Mouse (Mus musculus) stomach, postnatal 0 days (tissue): ENCODE data around the gene Homer2. TPM values are rescaled to one million over a fixed set of nuclear protein-coding genes. Genes with fewer than 3 reads are reported as not detected.

Experiments used
- ATAC-seq: fragments of 200-750 bp; cut with Nextera tagmentation; 2 replicates; pipeline ENCODE4 v1.8.0; 2017; ENCODE audit not compliant: low FRiP score, low TSS enrichment
- DNase-seq: peaks from one replicate; pipeline ENCODE4 v3.0.0-alpha.2; 2016; ENCODE audit warnings: low spot score
- H3K27ac ChIP-seq: fragments of 300-500 bp; sonication (generic); replicated peaks from 2 replicates; pipeline ENCODE4 v1.5.1; 2014; ENCODE audit warnings: mild to moderate bottlenecking, control low read depth
- H3K27me3 ChIP-seq: fragments of 300-500 bp; sonication (generic); 2 replicates; pipeline ENCODE4 v1.6.1; 2014; ENCODE audit warnings: low read length; ENCODE audit not compliant: control insufficient read depth, insufficient read depth
- H3K36me3 ChIP-seq: fragments of 300-500 bp; sonication (generic); 2 replicates; pipeline ENCODE4 v1.6.1; 2014; ENCODE audit warnings: low read length, mixed read lengths; ENCODE audit not compliant: control insufficient read depth, insufficient read depth
- H3K4me1 ChIP-seq: fragments of 300-500 bp; sonication (generic); replicated peaks from 2 replicates; pipeline ENCODE4 v1.6.1; 2014; ENCODE audit warnings: antibody characterized with exemption; ENCODE audit not compliant: control insufficient read depth, insufficient read depth
- H3K4me2 ChIP-seq: fragments of 300-500 bp; sonication (generic); replicated peaks from 2 replicates; pipeline ENCODE4 v1.6.1; 2014; ENCODE audit warnings: low read depth, mild to moderate bottlenecking, control low read depth, moderate library complexity
- H3K4me3 ChIP-seq: fragments of 300-500 bp; sonication (generic); 2 replicates; pipeline ENCODE4 v1.5.1; 2014; ENCODE audit warnings: low read depth, low read length, control low read depth
- H3K9ac ChIP-seq: fragments of 300-500 bp; sonication (generic); 2 replicates; pipeline ENCODE4 v1.6.1; 2014; ENCODE audit warnings: mild to moderate bottlenecking, low read length, control low read depth, mixed read lengths
- H3K9me3 ChIP-seq: fragments of 300-500 bp; sonication (generic); 2 replicates; pipeline ENCODE4 v1.6.1; 2016; ENCODE audit warnings: low read length; ENCODE audit not compliant: control insufficient read depth
- CTCF ChIP-seq: IDR thresholded peaks from 2 replicates; pipeline ENCODE4 v1.5.1; 2016; ENCODE audit warnings: antibody characterized with exemption, low read depth, mild to moderate bottlenecking, moderate library complexity
- EP300 ChIP-seq: optimal IDR thresholded peaks from 2 replicates; pipeline ENCODE3; 2016; ENCODE audit warnings: antibody characterized with exemption
- WGBS: fragments of 180-500 bp; shearing (Covaris S2); extraction: QIAGEN DNeasy Blood & Tissue Kit; methylation state at CpG from one replicate; pipeline ENCODE4 v1.1.7; 2014; 5-methylcytosine and 5-hydroxymethylcytosine counted together
- polyA plus RNA-seq: library from polyadenylated mRNA; unstranded; fragments of >200 nt; fragmentation: Nextera tagmentation; extraction: Ambion mirVana; gene quantifications from 2 replicates; pipeline ENCODE4 v1.2.1, GENCODE M21; 2015

Gene Homer2
- polyA plus RNA-seq, 1 experiment from 2014 or later = 47.4 TPM

GRCm38 (mm10) chr7:81735300-81736048, 28.1 kb upstream of the Homer2 start:
- ATAC-seq = peak; percentile 76
- Histone ChIP-seq H3K4me2 (no peak overlapping the region), H3K4me1 (no peaks in the 10 kb centered on the region), H3K27ac (no peak overlapping the region), H3K27me3 (no peaks in the 10 kb centered on the region), H3K36me3 (no peaks in the 10 kb centered on the region), H3K9ac (no peak overlapping the region), H3K9me3 (no peaks in the 10 kb centered on the region), H3K4me3 (no peak overlapping the region)
- 52% methylated on average over 9 of the region's 9 CpGs for WGBS
- TF ChIP-seq EP300 = no peak
- no peak for TF ChIP-seq CTCF
- DNase-seq = peak; percentile 42

GRCm38 (mm10) chr7:81732183-81733089, 25.1 kb upstream of the Homer2 start:
- no peaks in the 10 kb centered on the region for H3K9me3 ChIP-seq
- ATAC-seq (no peak), DNase-seq (no peak)
- 81% methylated on average over 12 of the region's 12 CpGs for WGBS
- H3K9ac ChIP-seq = no peak overlapping the region
- H3K27me3 ChIP-seq = no peaks in the 10 kb centered on the region
- TF ChIP-seq EP300 (no peak), CTCF (no peak)
- H3K4me3 ChIP-seq = no peak overlapping the region
- no peaks in the 10 kb centered on the region for H3K36me3 ChIP-seq
- H3K27ac ChIP-seq = no peak overlapping the region
- no peaks in the 10 kb centered on the region for H3K4me1 ChIP-seq
- no peak overlapping the region for H3K4me2 ChIP-seq

- Histone ChIP-seq H3K4me2 (no peak overlapping the region), H3K9ac (no peak overlapping the region), H3K27me3 (no peaks in the 10 kb centered on the region), H3K27ac (no peak overlapping the region), H3K36me3 (no peaks in the 10 kb centered on the region), H3K9me3 (no peaks in the 10 kb centered on the region), H3K4me3 (no peak overlapping the region), H3K4me1 (no peaks in the 10 kb centered on the region)
- WGBS = 73% methylated on average over 6 of the region's 6 CpGs
- no peak for DNase-seq
- no peak for TF ChIP-seq CTCF
- TF ChIP-seq EP300 = no peak
- no peak for ATAC-seq
These were observed 23.9 kb upstream of the Homer2 start for GRCm38 (mm10) chr7:81731181-81731651.

GRCm38 (mm10) chr7:81729787-81730186, 22.5 kb upstream of the Homer2 start:
- H3K4me2 ChIP-seq = no peak overlapping the region; the same call in 1 of the 2 replicates
- no peaks in the 10 kb centered on the region for H3K4me1 ChIP-seq
- ATAC-seq (0 out of 2 replicates have a peak, but pooled peaks have one; percentile 35), DNase-seq (peak; percentile 27)
- TF ChIP-seq CTCF = no peak
- no peak for TF ChIP-seq EP300
- no peaks in the 10 kb centered on the region for H3K36me3 ChIP-seq
- H3K9me3 ChIP-seq = no peaks in the 10 kb centered on the region
- H3K27me3 ChIP-seq = no peaks in the 10 kb centered on the region
- 66% methylated on average over 9 of the region's 9 CpGs for WGBS
- no peak overlapping the region for H3K27ac ChIP-seq
- H3K4me3 ChIP-seq = no peak overlapping the region
- H3K9ac ChIP-seq = no peak overlapping the region

GRCm38 (mm10) chr7:81727716-81728115, 20.4 kb upstream of the Homer2 start:
- Histone ChIP-seq H3K4me3 (no peak overlapping the region), H3K27me3 (no peaks in the 10 kb centered on the region), H3K9ac (no peak overlapping the region), H3K27ac (no peak overlapping the region), H3K4me1 (no peaks in the 10 kb centered on the region), H3K4me2 (no peak overlapping the region), H3K9me3 (no peaks in the 10 kb centered on the region), H3K36me3 (no peaks in the 10 kb centered on the region)
- DNase-seq = no peak
- 54% methylated on average over 9 of the region's 9 CpGs for WGBS
- TF ChIP-seq CTCF = no peak
- TF ChIP-seq EP300 = no peak
- no peak for ATAC-seq

GRCm38 (mm10) chr7:81726728-81727005, 19.3 kb upstream of the Homer2 start:
- WGBS = 59% methylated on average over 2 of the region's 2 CpGs
- H3K36me3 ChIP-seq = no peaks in the 10 kb centered on the region
- H3K4me1 ChIP-seq = no peaks in the 10 kb centered on the region
- no peaks in the 10 kb centered on the region for H3K9me3 ChIP-seq
- H3K27ac ChIP-seq = no peak overlapping the region
- H3K27me3 ChIP-seq = no peaks in the 10 kb centered on the region
- no peak for DNase-seq
- no peak overlapping the region for H3K4me2 ChIP-seq
- H3K4me3 ChIP-seq = no peak overlapping the region
- no peak overlapping the region for H3K9ac ChIP-seq
- TF ChIP-seq EP300 (no peak), CTCF (no peak)
- ATAC-seq = no peak
